Mouse (Mus musculus) intestine, embryonic 16.5 days (tissue): Measurements from ENCODE around the gene Ier5. TPM values are rescaled to one million over a fixed set of nuclear protein-coding genes. Genes with fewer than 3 reads are reported as not detected.

Experiments used
- ATAC-seq: fragments of 200-750 bp; cut with Nextera tagmentation; 2 replicates; pipeline ENCODE4 v1.8.0; 2017; ENCODE audit warnings: moderate TSS enrichment, moderate library complexity
- H3K27ac ChIP-seq: fragments of 300-500 bp; sonication (generic); 2 replicates; pipeline ENCODE4 v1.5.1; 2014; ENCODE audit warnings: mild to moderate bottlenecking, low read length
- H3K27me3 ChIP-seq: fragments of 300-500 bp; sonication (generic); replicated peaks from 2 replicates; pipeline ENCODE4 v1.6.1; 2014; ENCODE audit warnings: low read length, control low read depth, mixed read lengths; ENCODE audit not compliant: control insufficient read depth, insufficient read depth
- H3K36me3 ChIP-seq: fragments of 300-500 bp; sonication (generic); 2 replicates; pipeline ENCODE4 v1.6.1; 2014; ENCODE audit warnings: low read length, control low read depth; ENCODE audit not compliant: control insufficient read depth, insufficient read depth
- H3K4me1 ChIP-seq: fragments of 300-500 bp; sonication (generic); 2 replicates; pipeline ENCODE4 v1.6.1; 2014; ENCODE audit warnings: low read length, control low read depth, mixed read lengths; ENCODE audit not compliant: control insufficient read depth, insufficient read depth
- H3K4me2 ChIP-seq: fragments of 300-500 bp; sonication (generic); 2 replicates; pipeline ENCODE4 v1.6.1; 2014; ENCODE audit warnings: low read depth, low read length, control low read depth
- H3K4me3 ChIP-seq: fragments of 300-500 bp; sonication (generic); 2 replicates; pipeline ENCODE4 v1.5.1; 2014; ENCODE audit warnings: mild to moderate bottlenecking, low read length
- H3K9ac ChIP-seq: fragments of 300-500 bp; sonication (generic); 2 replicates; pipeline ENCODE4 v1.6.1; 2014; ENCODE audit warnings: low read depth, low read length
- H3K9me3 ChIP-seq: fragments of 300-500 bp; sonication (generic); 2 replicates; pipeline ENCODE4 v1.6.1; 2016; ENCODE audit warnings: low read length, control low read depth; ENCODE audit not compliant: control insufficient read depth
- WGBS: fragments of 180-500 bp; shearing (Covaris S2); extraction: QIAGEN DNeasy Blood & Tissue Kit; methylation state at CpG from one replicate; pipeline ENCODE4 v1.1.7; 2014; 5-methylcytosine and 5-hydroxymethylcytosine counted together
- polyA plus RNA-seq: library from polyadenylated mRNA; unstranded; fragments of >200 nt; fragmentation: Nextera tagmentation; extraction: Ambion mirVana; gene quantifications from 2 replicates; pipeline ENCODE4 v1.2.1, GENCODE M21; 2015

Ier5 gene
- polyA plus RNA-seq, 1 experiment from 2014 or later = 2.0 TPM

DNA sequence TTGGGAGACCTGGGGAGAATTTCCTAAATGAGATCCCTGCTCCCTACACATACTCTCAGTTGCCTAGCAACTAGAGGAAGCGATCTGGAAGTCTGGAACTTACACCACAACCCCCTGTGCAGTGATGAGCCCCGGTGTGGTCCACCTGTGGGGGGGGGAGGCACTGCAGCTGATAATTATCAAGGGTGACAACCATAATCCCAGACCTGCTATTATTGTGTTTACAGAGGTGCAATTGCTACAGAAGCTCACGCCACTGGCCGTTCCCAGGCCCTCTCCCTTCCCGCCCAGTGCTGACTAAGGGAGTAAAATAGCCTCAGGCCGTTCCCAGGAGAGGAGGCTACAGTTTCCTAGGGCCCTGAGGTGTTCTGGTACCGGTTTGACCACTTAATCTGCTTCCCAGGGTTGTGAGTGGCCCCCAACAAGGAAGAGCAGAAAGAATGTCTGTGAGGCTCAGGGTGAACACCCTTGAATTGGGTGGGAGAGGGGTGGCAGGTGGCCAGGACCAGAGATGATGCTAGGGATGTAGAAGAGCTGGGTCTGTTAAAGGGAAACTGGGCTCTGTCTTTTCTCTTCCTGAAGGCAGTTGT lies 28.1 kb downstream of the Ier5 start:
- Histone ChIP-seq H3K9me3 (no peaks in the 10 kb centered on the region), H3K4me3 (no peak overlapping the region), H3K27ac (no peak overlapping the region), H3K27me3 (no peaks in the 10 kb centered on the region), H3K4me2 (no peak overlapping the region), H3K36me3 (no peaks in the 10 kb centered on the region), H3K9ac (no peak overlapping the region), H3K4me1 (peaks cover 19% of the 10 kb centered on the region)
- peak; percentile 36; the same call in 1 of the 2 replicates for ATAC-seq
- 26% methylated on average over 7 of the region's 7 CpGs for WGBS

DNA sequence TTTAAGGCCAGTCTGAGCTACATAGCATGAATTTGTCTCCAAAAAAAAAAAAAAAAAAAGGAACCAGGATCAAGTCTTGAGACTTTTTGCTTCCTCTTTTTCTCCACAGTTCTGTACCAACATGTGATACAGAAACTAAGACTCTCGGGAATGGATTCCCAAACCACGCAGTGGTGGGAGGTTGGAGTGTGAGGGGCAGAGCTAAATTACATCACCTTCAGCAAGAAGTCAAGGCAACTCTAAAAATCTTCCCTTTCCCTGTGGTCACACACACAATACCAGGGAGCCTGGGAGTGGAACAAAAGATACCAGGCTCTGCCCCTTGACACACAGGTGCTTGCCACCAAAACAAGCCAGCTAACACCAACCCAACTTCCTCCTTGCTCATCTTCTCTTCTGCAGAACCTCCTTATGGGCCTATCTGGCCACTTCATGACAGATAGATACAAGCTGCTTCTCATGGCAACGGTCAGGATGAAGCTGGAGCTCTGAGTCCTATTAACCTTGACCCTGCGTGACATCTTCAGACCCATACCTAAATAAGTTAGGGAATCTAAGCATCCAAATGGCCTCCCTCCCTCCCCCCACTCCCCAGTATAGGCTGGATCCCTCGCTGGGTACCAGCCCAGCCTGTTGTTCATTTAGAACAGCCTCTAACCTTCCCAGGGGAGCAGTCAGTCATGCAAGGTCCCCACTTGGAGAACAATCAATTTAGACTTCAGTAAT lies 28.7 kb downstream of the Ier5 start:
- H3K4me3 ChIP-seq = no peak overlapping the region
- H3K27ac ChIP-seq = no peak overlapping the region
- H3K4me1 ChIP-seq = peaks cover 19% of the 10 kb centered on the region
- 55% methylated on average over 5 of the region's 5 CpGs for WGBS
- no peaks in the 10 kb centered on the region for H3K27me3 ChIP-seq
- 0 out of 2 replicates have a peak, but pooled peaks have one; percentile 5 for ATAC-seq
- no peaks in the 10 kb centered on the region for H3K9me3 ChIP-seq
- no peak overlapping the region for H3K4me2 ChIP-seq
- no peak overlapping the region for H3K9ac ChIP-seq
- no peaks in the 10 kb centered on the region for H3K36me3 ChIP-seq

GRCm38 (mm10) chr1:155069696-155070095 lies 29.7 kb downstream of the Ier5 start:
- peak; percentile 76 for ATAC-seq

GRCm38 (mm10) chr1:155066196-155066595 lies 33.2 kb downstream of the Ier5 start:
- Histone ChIP-seq H3K27me3 (no peaks in the 10 kb centered on the region), H3K36me3 (no peaks in the 10 kb centered on the region), H3K4me2 (no peak overlapping the region), H3K4me3 (no peak overlapping the region), H3K4me1 (peaks cover 17% of the 10 kb centered on the region), H3K9me3 (no peaks in the 10 kb centered on the region), H3K27ac (no peak overlapping the region), H3K9ac (no peak overlapping the region)
- ATAC-seq = no peak
- WGBS = 80% methylated on average over 5 of the region's 5 CpGs

More at GRCm38 (mm10) chr1:155069696-155070095, 29.7 kb downstream of the Ier5 start:
- no peak overlapping the region for H3K4me3 ChIP-seq
- no peaks in the 10 kb centered on the region for H3K27me3 ChIP-seq
- H3K4me2 ChIP-seq = no peak overlapping the region
- H3K4me1 ChIP-seq = peaks cover 19% of the 10 kb centered on the region
- WGBS = 39% methylated on average over 7 of the region's 7 CpGs
- no peaks in the 10 kb centered on the region for H3K9me3 ChIP-seq
- H3K9ac ChIP-seq = no peak overlapping the region
- H3K27ac ChIP-seq = peak overlapping the region; percentile 30; the same call in 1 of the 2 replicates
- H3K36me3 ChIP-seq = no peaks in the 10 kb centered on the region

- no peak overlapping the region for H3K27ac ChIP-seq
- ATAC-seq = no peak
- no peak overlapping the region for H3K9ac ChIP-seq
- no peaks in the 10 kb centered on the region for H3K27me3 ChIP-seq
- 68% methylated on average over 11 of the region's 11 CpGs for WGBS
- H3K4me1 ChIP-seq = peaks cover 13% of the 10 kb centered on the region; the same call in 1 of the 2 replicates
- no peak overlapping the region for H3K4me2 ChIP-seq
- no peaks in the 10 kb centered on the region for H3K36me3 ChIP-seq
- H3K9me3 ChIP-seq = no peaks in the 10 kb centered on the region
- H3K4me3 ChIP-seq = no peak overlapping the region
Observed at GRCm38 (mm10) chr1:155065068-155065701, 34.3 kb downstream of the Ier5 start.

DNA sequence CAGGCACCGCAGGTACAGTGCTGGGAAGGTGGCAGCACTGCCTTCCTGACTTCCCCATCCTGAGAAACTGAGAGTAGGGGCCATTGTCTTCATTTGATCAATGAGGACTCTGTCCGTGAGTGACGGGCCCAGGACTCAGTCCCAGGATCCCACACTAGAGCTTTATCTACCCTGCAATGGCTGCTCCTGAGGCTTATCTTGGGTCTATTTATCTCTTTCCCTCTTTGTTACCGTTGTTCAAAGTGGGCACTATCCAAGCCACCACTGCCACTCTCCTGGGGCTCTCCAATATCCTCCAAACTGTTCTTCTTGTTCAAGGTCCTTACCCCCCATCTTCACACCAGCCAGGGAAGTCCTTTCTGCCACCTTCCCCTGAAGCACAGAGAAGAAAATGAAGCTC lies 34.8 kb downstream of the Ier5 start:
- H3K9me3 ChIP-seq = no peaks in the 10 kb centered on the region
- no peak overlapping the region for H3K4me2 ChIP-seq
- 58% methylated on average over 4 of the region's 4 CpGs for WGBS
- H3K36me3 ChIP-seq = no peaks in the 10 kb centered on the region
- H3K27ac ChIP-seq = peak overlapping the region; percentile 57
- H3K4me1 ChIP-seq = peaks cover 11% of the 10 kb centered on the region; the same call in 1 of the 2 replicates
- no peaks in the 10 kb centered on the region for H3K27me3 ChIP-seq
- no peak overlapping the region for H3K9ac ChIP-seq
- peak; percentile 19; the same call in 1 of the 2 replicates for ATAC-seq
- no peak overlapping the region for H3K4me3 ChIP-seq

GRCm38 (mm10) chr1:155064111-155064510 lies 35.3 kb downstream of the Ier5 start:
- Histone ChIP-seq H3K4me1 (peaks cover 16% of the 10 kb centered on the region; the same call in 1 of the 2 replicates), H3K4me3 (no peak overlapping the region), H3K9me3 (no peaks in the 10 kb centered on the region), H3K27me3 (no peaks in the 10 kb centered on the region), H3K36me3 (no peaks in the 10 kb centered on the region), H3K9ac (peak overlapping the region; percentile 31; the same call in 1 of the 2 replicates), H3K27ac (peak overlapping the region; percentile 57), H3K4me2 (no peak overlapping the region)
- peak; percentile 89 for ATAC-seq
- WGBS = 64% methylated on average over 5 of the region's 5 CpGs

DNA sequence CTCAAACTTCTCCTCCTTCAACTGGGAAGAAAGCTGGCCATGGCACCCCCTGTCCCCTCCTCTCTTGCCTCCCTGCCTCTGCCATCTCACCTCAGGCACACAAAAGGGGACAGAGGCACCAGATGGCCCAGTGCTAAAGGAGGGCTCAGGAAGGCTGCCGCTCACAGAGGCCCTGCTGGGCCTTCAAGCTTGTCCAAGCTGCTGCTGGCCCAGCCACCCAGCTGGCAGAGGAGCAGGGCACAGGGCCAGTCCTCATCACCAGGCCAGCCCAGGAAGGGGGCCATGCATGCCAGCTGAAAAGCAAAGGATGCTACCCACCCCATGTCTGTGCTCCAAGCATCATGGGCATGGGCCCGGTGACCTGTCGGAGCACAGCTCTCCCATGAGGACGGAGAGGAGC lies 36.5 kb downstream of the Ier5 start:
- Histone ChIP-seq H3K36me3 (no peaks in the 10 kb centered on the region), H3K4me2 (no peak overlapping the region), H3K27ac (no peak overlapping the region), H3K9me3 (no peaks in the 10 kb centered on the region), H3K9ac (peak overlapping the region; percentile 25; the same call in 1 of the 2 replicates), H3K4me1 (peaks cover 22% of the 10 kb centered on the region; the same call in 1 of the 2 replicates), H3K27me3 (no peaks in the 10 kb centered on the region), H3K4me3 (no peak overlapping the region)
- no peak for ATAC-seq
- 89% methylated on average over 4 of the region's 4 CpGs for WGBS

DNA sequence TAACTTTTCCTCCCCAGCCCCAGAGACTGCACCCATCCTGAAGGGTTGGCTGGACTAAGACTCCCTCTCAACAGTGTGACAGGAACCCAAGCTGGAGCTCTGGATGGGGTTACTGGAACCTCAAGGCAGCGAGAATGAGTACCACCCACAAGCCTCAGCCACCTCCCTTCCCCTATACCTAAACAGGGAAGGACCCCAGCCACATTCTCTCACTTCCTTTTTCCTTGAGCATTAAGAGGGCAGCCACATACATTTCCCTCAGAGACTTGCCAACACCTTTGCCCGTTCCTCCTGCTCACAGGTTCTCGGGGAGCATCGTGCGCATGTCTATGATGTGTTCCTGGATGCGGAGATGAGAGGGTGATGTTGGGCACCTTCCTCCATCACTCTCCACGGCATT lies 37.4 kb downstream of the Ier5 start:
- Histone ChIP-seq H3K27me3 (no peaks in the 10 kb centered on the region), H3K27ac (no peak overlapping the region), H3K9me3 (no peaks in the 10 kb centered on the region), H3K36me3 (no peaks in the 10 kb centered on the region), H3K9ac (no peak overlapping the region), H3K4me3 (no peak overlapping the region), H3K4me2 (no peak overlapping the region), H3K4me1 (peaks cover 26% of the 10 kb centered on the region; the same call in 1 of the 2 replicates)
- WGBS = 81% methylated on average over 7 of the region's 7 CpGs
- no peak for ATAC-seq
